Mouse (Mus musculus): Measurements from ENCODE around the gene Senp5. TPM values are rescaled to one million over a fixed set of nuclear protein-coding genes. Genes with fewer than 3 reads are reported as not detected.
A peak's percentile ranks its signal among the peaks of the same experiment; 100 is the strongest.

The Senp5 gene
- polyA plus RNA-seq, 1 experiment from 2014 or later: 19.2 TPM

GRCm38 (mm10) chr16:31945372-31945771 is 57.7 kb downstream of the Senp5 start:
- H3K27me3 ChIP-seq (replicated peaks; ENCODE audit: control insufficient read depth, insufficient read depth, low read length): no peaks in the 10 kb centered on the region
- WGBS: 93% methylated on average over 6 of the region's 6 CpGs
- H3K27ac ChIP-seq (ENCODE audit: low read length): no peak overlapping the region
- H3K4me2 ChIP-seq (ENCODE audit: low read length): no peak overlapping the region
- no peaks in the 10 kb centered on the region for H3K36me3 ChIP-seq (ENCODE audit: control insufficient read depth, insufficient read depth)
- no peak for ATAC-seq
- no peak overlapping the region; the same call in 1 of the 2 replicates for H3K9ac ChIP-seq (replicated peaks; ENCODE audit: low read depth, low read length)
- no peak overlapping the region for H3K4me3 ChIP-seq (replicated peaks; ENCODE audit: low read length)
- peaks cover 37% of the 10 kb centered on the region for H3K4me1 ChIP-seq (replicated peaks; ENCODE audit: control insufficient read depth, insufficient read depth, low read length)
- no peaks in the 10 kb centered on the region for H3K9me3 ChIP-seq (ENCODE audit: control insufficient read depth, low read length)

GRCm38 (mm10) chr16:31944698-31945255 is 58.3 kb downstream of the Senp5 start:
- H3K27ac ChIP-seq (ENCODE audit: low read length): no peak overlapping the region
- H3K9ac ChIP-seq (replicated peaks; ENCODE audit: low read depth, low read length): no peak overlapping the region; the same call in 1 of the 2 replicates
- H3K36me3 ChIP-seq (ENCODE audit: control insufficient read depth, insufficient read depth): no peaks in the 10 kb centered on the region
- H3K4me2 ChIP-seq (ENCODE audit: low read length): no peak overlapping the region
- H3K4me3 ChIP-seq (replicated peaks; ENCODE audit: low read length): no peak overlapping the region
- ATAC-seq: no peak
- no peaks in the 10 kb centered on the region for H3K27me3 ChIP-seq (replicated peaks; ENCODE audit: control insufficient read depth, insufficient read depth, low read length)
- H3K4me1 ChIP-seq (replicated peaks; ENCODE audit: control insufficient read depth, insufficient read depth, low read length): peaks cover 37% of the 10 kb centered on the region
- no peaks in the 10 kb centered on the region for H3K9me3 ChIP-seq (ENCODE audit: control insufficient read depth, low read length)
- WGBS: 86% methylated on average over 12 of the region's 12 CpGs

GRCm38 (mm10) chr16:31943980-31944379 is 59.1 kb downstream of the Senp5 start:
- Histone ChIP-seq H3K36me3 (ENCODE audit: control insufficient read depth, insufficient read depth) (no peaks in the 10 kb centered on the region), H3K4me2 (ENCODE audit: low read length) (no peak overlapping the region), H3K27me3 (replicated peaks; ENCODE audit: control insufficient read depth, insufficient read depth, low read length) (no peaks in the 10 kb centered on the region), H3K9ac (replicated peaks; ENCODE audit: low read depth, low read length) (no peak overlapping the region), H3K4me3 (replicated peaks; ENCODE audit: low read length) (no peak overlapping the region), H3K27ac (ENCODE audit: low read length) (no peak overlapping the region), H3K9me3 (ENCODE audit: control insufficient read depth, low read length) (no peaks in the 10 kb centered on the region), H3K4me1 (replicated peaks; ENCODE audit: control insufficient read depth, insufficient read depth, low read length) (peaks cover 29% of the 10 kb centered on the region)
- WGBS: 3% methylated on average over 10 of the region's 10 CpGs
- peak; percentile 32 for ATAC-seq

GRCm38 (mm10) chr16:31940586-31940985 is 62.5 kb downstream of the Senp5 start:
- WGBS: 78% methylated on average over 2 of the region's 2 CpGs

GRCm38 (mm10) chr16:31938856-31939255 is 64.2 kb downstream of the Senp5 start:
- WGBS: 78% methylated on average over 6 of the region's 6 CpGs
- peaks cover 6% of the 10 kb centered on the region for H3K27me3 ChIP-seq (replicated peaks; ENCODE audit: control insufficient read depth, insufficient read depth, low read length)
- no peaks in the 10 kb centered on the region for H3K9me3 ChIP-seq (ENCODE audit: control insufficient read depth, low read length)
- ATAC-seq: no peak
- H3K4me2 ChIP-seq (ENCODE audit: low read length): no peak overlapping the region
- H3K9ac ChIP-seq (replicated peaks; ENCODE audit: low read depth, low read length): no peak overlapping the region
- H3K36me3 ChIP-seq (ENCODE audit: control insufficient read depth, insufficient read depth): no peaks in the 10 kb centered on the region
- H3K27ac ChIP-seq (ENCODE audit: low read length): no peak overlapping the region
- no peak overlapping the region for H3K4me3 ChIP-seq (replicated peaks; ENCODE audit: low read length)
- peaks cover 20% of the 10 kb centered on the region for H3K4me1 ChIP-seq (replicated peaks; ENCODE audit: control insufficient read depth, insufficient read depth, low read length)

More at GRCm38 (mm10) chr16:31940586-31940985, 62.5 kb downstream of the Senp5 start:
- Histone ChIP-seq H3K4me3 (replicated peaks; ENCODE audit: low read length) (no peak overlapping the region), H3K27me3 (replicated peaks; ENCODE audit: control insufficient read depth, insufficient read depth, low read length) (peaks cover 4% of the 10 kb centered on the region; the same call in 1 of the 2 replicates), H3K4me2 (ENCODE audit: low read length) (no peak overlapping the region), H3K9me3 (ENCODE audit: control insufficient read depth, low read length) (no peaks in the 10 kb centered on the region), H3K9ac (replicated peaks; ENCODE audit: low read depth, low read length) (no peak overlapping the region), H3K36me3 (ENCODE audit: control insufficient read depth, insufficient read depth) (no peaks in the 10 kb centered on the region), H3K27ac (ENCODE audit: low read length) (no peak overlapping the region), H3K4me1 (replicated peaks; ENCODE audit: control insufficient read depth, insufficient read depth, low read length) (peaks cover 9% of the 10 kb centered on the region)
- ATAC-seq: no peak

GRCm38 (mm10) chr16:31936568-31936967 is 66.5 kb downstream of the Senp5 start:
- Histone ChIP-seq H3K4me3 (replicated peaks; ENCODE audit: low read length) (no peak overlapping the region), H3K9ac (replicated peaks; ENCODE audit: low read depth, low read length) (no peak overlapping the region), H3K9me3 (ENCODE audit: control insufficient read depth, low read length) (no peaks in the 10 kb centered on the region), H3K4me1 (replicated peaks; ENCODE audit: control insufficient read depth, insufficient read depth, low read length) (peaks cover 26% of the 10 kb centered on the region), H3K4me2 (ENCODE audit: low read length) (no peak overlapping the region), H3K27ac (ENCODE audit: low read length) (no peak overlapping the region), H3K27me3 (replicated peaks; ENCODE audit: control insufficient read depth, insufficient read depth, low read length) (peaks cover 6% of the 10 kb centered on the region), H3K36me3 (ENCODE audit: control insufficient read depth, insufficient read depth) (no peaks in the 10 kb centered on the region)
- WGBS: 92% methylated on average over 4 of the region's 4 CpGs
- no peak for ATAC-seq

GRCm38 (mm10) chr16:31935091-31935979 is 67.8 kb downstream of the Senp5 start:
- Histone ChIP-seq H3K9ac (replicated peaks; ENCODE audit: low read depth, low read length) (peak overlapping the region; percentile 48), H3K9me3 (ENCODE audit: control insufficient read depth, low read length) (no peaks in the 10 kb centered on the region), H3K4me1 (replicated peaks; ENCODE audit: control insufficient read depth, insufficient read depth, low read length) (peaks cover 26% of the 10 kb centered on the region), H3K4me3 (replicated peaks; ENCODE audit: low read length) (peak overlapping the region; percentile 52), H3K4me2 (ENCODE audit: low read length) (peak overlapping the region; percentile 94), H3K27ac (ENCODE audit: low read length) (no peak overlapping the region), H3K27me3 (replicated peaks; ENCODE audit: control insufficient read depth, insufficient read depth, low read length) (peaks cover 6% of the 10 kb centered on the region), H3K36me3 (ENCODE audit: control insufficient read depth, insufficient read depth) (no peaks in the 10 kb centered on the region)
- ATAC-seq: no peak
- 6% methylated on average over 36 of the region's 36 CpGs for WGBS

GRCm38 (mm10) chr16:31934550-31935010 is 68.5 kb downstream of the Senp5 start:
- H3K36me3 ChIP-seq (ENCODE audit: control insufficient read depth, insufficient read depth): no peaks in the 10 kb centered on the region
- no peaks in the 10 kb centered on the region for H3K9me3 ChIP-seq (ENCODE audit: control insufficient read depth, low read length)
- peaks cover 26% of the 10 kb centered on the region for H3K4me1 ChIP-seq (replicated peaks; ENCODE audit: control insufficient read depth, insufficient read depth, low read length)
- peak overlapping the region; percentile 94 for H3K4me2 ChIP-seq (ENCODE audit: low read length)
- no peak for ATAC-seq
- H3K9ac ChIP-seq (replicated peaks; ENCODE audit: low read depth, low read length): peak overlapping the region; percentile 78
- H3K27me3 ChIP-seq (replicated peaks; ENCODE audit: control insufficient read depth, insufficient read depth, low read length): peaks cover 6% of the 10 kb centered on the region
- WGBS: 22% methylated on average over 13 of the region's 13 CpGs
- peak overlapping the region; percentile 93; the same call in 1 of the 2 replicates for H3K27ac ChIP-seq (ENCODE audit: low read length)
- peak overlapping the region; percentile 52 for H3K4me3 ChIP-seq (replicated peaks; ENCODE audit: low read length)

- ATAC-seq: peak; percentile 6; the same call in 1 of the 2 replicates
- Histone ChIP-seq H3K4me3 (replicated peaks; ENCODE audit: low read length) (peak within 1 kb of the TSS; percentile 52), H3K36me3 (ENCODE audit: control insufficient read depth, insufficient read depth) (no peaks in the 10 kb centered on the region), H3K9me3 (ENCODE audit: control insufficient read depth, low read length) (no peaks in the 10 kb centered on the region), H3K9ac (replicated peaks; ENCODE audit: low read depth, low read length) (peak within 1 kb of the TSS; percentile 78), H3K4me2 (ENCODE audit: low read length) (peak within 1 kb of the TSS; percentile 94), H3K27ac (ENCODE audit: low read length) (peak within 1 kb of the TSS; percentile 93), H3K27me3 (replicated peaks; ENCODE audit: control insufficient read depth, insufficient read depth, low read length) (peaks cover 6% of the 10 kb centered on the region), H3K4me1 (replicated peaks; ENCODE audit: control insufficient read depth, insufficient read depth, low read length) (peaks cover 26% of the 10 kb centered on the region)
- WGBS: 3% methylated on average over 42 of the region's 42 CpGs
Measured at GRCm38 (mm10) chr16:31933751-31934549, 69.1 kb downstream of the Senp5 start, which contains the start of gene Pigz. Gene Pigz (plus strand): TSS chr16:31933851.

Measured in forebrain, embryonic 16.5 days (tissue).